Mouse (Mus musculus) natural killer cell, adult 2 months (primary cell): ENCODE measurements around the gene Rapsn.
"Not testable (repeated sequence)": the region's sequence is repeated elsewhere in the genome, so short reads cannot be mapped to it uniquely, and the experiment has no call there.

Source experiments
- DNase-seq, 2 experiments: peaks; one replicate each; pipeline ENCODE4 v3.0.0; 2022; ENCODE audit warnings: low spot score in 2 of 2

Rapsn gene

GRCm38 (mm10) chr2:91035385-91035784, at the start of gene Rapsn:
Gene Rapsn (plus strand): TSS chr2:91035620.
- no peak for DNase-seq

GRCm38 (mm10) chr2:90986055-90986454, 49.4 kb upstream of the Rapsn start:
- no peak for DNase-seq

- DNase-seq, result no peak
Measured at GRCm38 (mm10) chr2:91008536-91008935, 26.9 kb upstream of the Rapsn start.

- peak in 1 of 2 experiments; percentile 15 for DNase-seq
Measured at GRCm38 (mm10) chr2:91013881-91014280, 21.5 kb upstream of the Rapsn start.

- no peak for DNase-seq
Measured at GRCm38 (mm10) chr2:91015386-91015785, 20.0 kb upstream of the Rapsn start.

- DNase-seq, result no peak
Measured at GRCm38 (mm10) chr2:91018061-91018788, 17.2 kb upstream of the Rapsn start.

- no peak for DNase-seq
Measured at GRCm38 (mm10) chr2:91019911-91020310, 15.5 kb upstream of the Rapsn start.

- not testable (repeated sequence) for DNase-seq
Measured at GRCm38 (mm10) chr2:91022266-91022665, 13.2 kb upstream of the Rapsn start.

- no peak for DNase-seq
Measured at GRCm38 (mm10) chr2:91023131-91023530, 12.3 kb upstream of the Rapsn start.

- DNase-seq, result no peak
Measured at GRCm38 (mm10) chr2:91023956-91024355, 11.5 kb upstream of the Rapsn start.

GRCm38 (mm10) chr2:91025081-91025516, 10.3 kb upstream of the Rapsn start:
- no peak for DNase-seq

GRCm38 (mm10) chr2:91026491-91026890, 8.9 kb upstream of the Rapsn start:
- DNase-seq, result no peak

GRCm38 (mm10) chr2:91027391-91028214, 7.8 kb upstream of the Rapsn start:
- no peak for DNase-seq

- DNase-seq, result no peak
Measured at GRCm38 (mm10) chr2:91031216-91031615, 4.2 kb upstream of the Rapsn start.

- no peak for DNase-seq
Measured at GRCm38 (mm10) chr2:91033000-91033399, 2.4 kb upstream of the Rapsn start.

- no peak for DNase-seq
Measured at GRCm38 (mm10) chr2:91041786-91042185, 6.4 kb downstream of the Rapsn start.

- DNase-seq, result peak; percentile 67 to 75
Measured at GRCm38 (mm10) chr2:91042651-91043398, 7.4 kb downstream of the Rapsn start.

- DNase-seq, result no peak
Measured at GRCm38 (mm10) chr2:91044727-91045126, 9.3 kb downstream of the Rapsn start.

GRCm38 (mm10) chr2:91045805-91046204, 10.4 kb downstream of the Rapsn start:
- DNase-seq, result not testable (repeated sequence)

- DNase-seq, result no peak
Measured at GRCm38 (mm10) chr2:91047359-91047758, 11.9 kb downstream of the Rapsn start.

GRCm38 (mm10) chr2:91051917-91052316, 16.5 kb downstream of the Rapsn start:
- no peak for DNase-seq

GRCm38 (mm10) chr2:91052752-91053151, 17.3 kb downstream of the Rapsn start:
- DNase-seq, result peak in 1 of 2 experiments; percentile 28
